Mouse (Mus musculus) erythroblast, embryonic 14.5 days (primary cell): ENCODE measurements around the gene Adamts4.

Experiments
- GATA1 ChIP-seq: IDR thresholded peaks from 2 replicates; pipeline ENCODE4 v1.6.1; 2012; ENCODE audit warnings: low read length, inconsistent platforms, mixed read lengths
- TAL1 ChIP-seq: IDR thresholded peaks from 3 replicates; pipeline ENCODE4 v1.6.1; 2012; ENCODE audit warnings: low read length, inconsistent platforms, mixed read lengths

DNA sequence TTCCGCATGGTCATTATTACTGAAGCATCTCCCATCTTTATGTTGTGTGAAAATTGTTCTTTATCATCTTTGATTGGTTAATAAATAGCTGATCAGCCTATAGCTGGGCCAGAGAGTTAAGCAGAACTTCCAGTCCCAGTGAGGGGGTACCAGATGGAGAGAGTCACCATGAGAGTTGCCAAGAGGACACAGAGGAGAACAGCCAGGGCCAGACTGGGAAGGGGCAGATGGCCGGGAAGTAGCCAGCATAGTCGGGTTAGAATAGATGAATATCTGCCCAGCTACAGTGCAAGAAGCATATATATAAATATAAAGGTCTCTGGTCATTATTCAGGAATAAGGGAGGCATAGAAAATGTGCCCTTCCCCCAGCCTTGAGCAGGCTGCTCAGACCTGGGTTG, 48.0 kb downstream of the Adamts4 start:
- TF ChIP-seq GATA1 (no peak), TAL1 (no peak)
